Mouse (Mus musculus): ENCODE data around the gene 9530003J23Rik. TPM values are rescaled to one million over a fixed set of nuclear protein-coding genes. Genes with fewer than 3 reads are reported as not detected.

The 9530003J23Rik gene
- polyA plus RNA-seq, 1 experiment from 2014 or later, result not detected

DNA sequence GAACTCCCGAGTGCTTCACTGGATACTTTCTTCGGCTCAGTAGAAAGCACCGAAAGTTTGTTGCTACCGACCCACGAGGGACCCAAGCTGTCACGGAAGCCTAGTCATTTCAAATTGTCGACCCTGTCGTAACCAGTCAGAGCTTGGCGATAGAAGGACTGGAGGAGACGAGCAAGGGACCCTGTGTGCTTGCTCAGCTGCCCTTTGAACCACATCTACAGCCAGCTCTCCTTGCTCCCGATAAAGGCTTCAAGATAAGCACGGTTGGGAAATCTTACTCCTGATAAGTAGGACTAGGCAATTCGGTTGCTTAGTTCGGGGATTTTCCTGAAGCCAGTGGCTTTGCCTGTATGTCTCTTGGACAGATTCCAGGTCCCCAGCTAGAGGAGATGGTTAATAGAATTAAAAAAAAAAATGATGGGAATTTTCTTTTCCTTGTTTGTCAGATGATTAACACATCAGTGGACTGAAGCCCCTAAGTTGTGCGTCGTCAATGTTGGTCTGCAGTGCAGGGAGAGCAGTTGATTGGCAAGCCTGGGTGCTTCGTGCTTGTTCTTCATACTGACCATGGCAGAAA lies 35.4 kb downstream of the 9530003J23Rik start:
- no peaks in the 10 kb centered on the region for H3K27me3 ChIP-seq (replicated peaks; ENCODE audit: control insufficient read depth, insufficient read depth, low read length)
- H3K9ac ChIP-seq (ENCODE audit: low read depth, low read length), result no peak overlapping the region
- H3K4me3 ChIP-seq (ENCODE audit: low read length), result no peak overlapping the region
- no peak for ATAC-seq
- no peak overlapping the region for H3K4me2 ChIP-seq (ENCODE audit: low read length)
- 81% methylated on average over 17 of the region's 17 CpGs for WGBS
- H3K4me1 ChIP-seq (ENCODE audit: control insufficient read depth, insufficient read depth, low read depth, low read length), result no peaks in the 10 kb centered on the region
- no peak overlapping the region for H3K27ac ChIP-seq (ENCODE audit: low read depth, low read length)
- no peaks in the 10 kb centered on the region for H3K36me3 ChIP-seq (ENCODE audit: control insufficient read depth, insufficient read depth, low read length)
- H3K9me3 ChIP-seq (ENCODE audit: control insufficient read depth, low read length), result no peaks in the 10 kb centered on the region

DNA sequence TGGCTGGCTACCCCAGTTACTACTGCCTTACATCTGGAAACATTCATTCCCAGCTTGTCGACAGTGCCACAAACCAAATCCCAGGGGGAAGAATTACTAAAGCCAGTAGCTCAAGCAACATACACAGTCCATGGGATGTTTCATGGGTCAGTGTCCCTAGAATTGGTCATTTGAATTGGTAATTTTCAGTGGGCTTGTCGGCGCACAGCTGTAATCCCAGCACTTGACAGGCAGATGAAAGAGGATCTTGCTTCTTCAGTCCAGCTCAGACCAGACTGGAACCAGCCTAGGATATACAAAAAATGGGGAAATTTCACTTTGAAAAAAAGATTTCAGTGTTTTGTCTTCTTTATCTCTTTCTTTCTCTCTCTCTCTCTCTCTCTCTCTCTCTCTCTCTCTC lies 38.8 kb downstream of the 9530003J23Rik start:
- Histone ChIP-seq H3K9ac (ENCODE audit: low read depth, low read length) (no peak overlapping the region), H3K4me1 (ENCODE audit: control insufficient read depth, insufficient read depth, low read depth, low read length) (no peaks in the 10 kb centered on the region), H3K27ac (ENCODE audit: low read depth, low read length) (no peak overlapping the region), H3K36me3 (ENCODE audit: control insufficient read depth, insufficient read depth, low read length) (no peaks in the 10 kb centered on the region), H3K4me3 (ENCODE audit: low read length) (no peak overlapping the region), H3K4me2 (ENCODE audit: low read length) (no peak overlapping the region), H3K27me3 (replicated peaks; ENCODE audit: control insufficient read depth, insufficient read depth, low read length) (no peaks in the 10 kb centered on the region), H3K9me3 (ENCODE audit: control insufficient read depth, low read length) (no peaks in the 10 kb centered on the region)
- WGBS, result 42% methylated on average over 3 of the region's 3 CpGs
- ATAC-seq, result no peak

DNA sequence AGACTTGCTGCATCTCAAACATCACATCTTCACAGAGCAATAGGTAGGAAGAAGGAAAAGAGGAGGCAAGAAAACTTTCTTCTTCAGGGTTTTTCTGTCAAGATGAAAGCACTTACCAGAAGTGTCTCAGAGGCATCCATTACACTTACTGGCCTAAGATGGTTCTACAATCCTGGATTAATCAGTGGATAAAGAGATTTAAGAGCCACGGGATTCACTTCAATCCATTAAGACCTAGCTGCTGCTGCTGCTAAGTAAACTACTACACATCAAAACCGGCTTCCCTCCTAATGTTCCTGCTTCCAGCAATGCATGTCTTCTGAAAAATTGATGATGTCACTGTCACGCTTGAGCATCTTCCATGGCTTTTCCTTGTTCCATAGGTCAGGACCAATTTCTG lies 41.8 kb downstream of the 9530003J23Rik start:
- 92% methylated on average over 3 of the region's 3 CpGs for WGBS
- no peaks in the 10 kb centered on the region for H3K36me3 ChIP-seq (ENCODE audit: control insufficient read depth, insufficient read depth, low read length)
- H3K4me1 ChIP-seq (ENCODE audit: control insufficient read depth, insufficient read depth, low read depth, low read length), result no peaks in the 10 kb centered on the region
- H3K4me2 ChIP-seq (ENCODE audit: low read length), result no peak overlapping the region
- no peaks in the 10 kb centered on the region for H3K9me3 ChIP-seq (ENCODE audit: control insufficient read depth, low read length)
- ATAC-seq, result no peak
- H3K27me3 ChIP-seq (replicated peaks; ENCODE audit: control insufficient read depth, insufficient read depth, low read length), result no peaks in the 10 kb centered on the region
- H3K4me3 ChIP-seq (ENCODE audit: low read length), result no peak overlapping the region
- no peak overlapping the region for H3K27ac ChIP-seq (ENCODE audit: low read depth, low read length)
- H3K9ac ChIP-seq (ENCODE audit: low read depth, low read length), result no peak overlapping the region

GRCm38 (mm10) chr10:117195748-117196147 lies 42.8 kb downstream of the 9530003J23Rik start:
- H3K9me3 ChIP-seq (ENCODE audit: control insufficient read depth, low read length), result no peaks in the 10 kb centered on the region
- no peak overlapping the region for H3K4me3 ChIP-seq (ENCODE audit: low read length)
- no peak overlapping the region for H3K4me2 ChIP-seq (ENCODE audit: low read length)
- no peak overlapping the region for H3K27ac ChIP-seq (ENCODE audit: low read depth, low read length)
- no peak for ATAC-seq
- no peaks in the 10 kb centered on the region for H3K36me3 ChIP-seq (ENCODE audit: control insufficient read depth, insufficient read depth, low read length)
- no peaks in the 10 kb centered on the region for H3K27me3 ChIP-seq (replicated peaks; ENCODE audit: control insufficient read depth, insufficient read depth, low read length)
- H3K9ac ChIP-seq (ENCODE audit: low read depth, low read length), result no peak overlapping the region
- H3K4me1 ChIP-seq (ENCODE audit: control insufficient read depth, insufficient read depth, low read depth, low read length), result no peaks in the 10 kb centered on the region
- WGBS, result 94% methylated on average over 4 of the region's 4 CpGs

- no peak overlapping the region for H3K27ac ChIP-seq (ENCODE audit: low read depth, low read length)
- ATAC-seq, result no peak
- H3K9me3 ChIP-seq (ENCODE audit: control insufficient read depth, low read length), result no peaks in the 10 kb centered on the region
- H3K4me2 ChIP-seq (ENCODE audit: low read length), result no peak overlapping the region
- no peaks in the 10 kb centered on the region for H3K27me3 ChIP-seq (replicated peaks; ENCODE audit: control insufficient read depth, insufficient read depth, low read length)
- H3K4me3 ChIP-seq (ENCODE audit: low read length), result no peak overlapping the region
- H3K36me3 ChIP-seq (ENCODE audit: control insufficient read depth, insufficient read depth, low read length), result no peaks in the 10 kb centered on the region
- no peak overlapping the region for H3K9ac ChIP-seq (ENCODE audit: low read depth, low read length)
- WGBS, result 90% methylated on average over 12 of the region's 12 CpGs
- no peaks in the 10 kb centered on the region for H3K4me1 ChIP-seq (ENCODE audit: control insufficient read depth, insufficient read depth, low read depth, low read length)
Observed at GRCm38 (mm10) chr10:117195005-117195404, 43.5 kb downstream of the 9530003J23Rik start.

DNA sequence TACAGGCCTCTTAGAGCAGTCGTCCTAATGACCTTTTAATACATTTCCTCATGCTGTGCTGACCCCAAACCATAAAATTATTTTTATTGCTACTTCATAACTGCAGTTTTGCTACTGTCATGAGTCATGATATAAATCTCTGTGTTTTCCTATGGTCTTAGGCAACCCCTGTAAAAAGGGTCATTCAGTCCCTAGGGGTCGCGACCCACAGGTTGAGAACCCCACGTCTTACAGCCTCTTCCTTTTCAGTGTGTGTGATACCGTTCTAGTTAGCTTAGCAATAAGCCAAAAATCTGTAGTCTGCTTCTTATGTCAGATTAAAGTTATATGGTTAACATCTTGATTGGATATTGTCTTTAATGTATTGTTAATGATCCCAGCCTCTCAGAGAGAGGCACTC lies 45.1 kb downstream of the 9530003J23Rik start:
- no peaks in the 10 kb centered on the region for H3K27me3 ChIP-seq (replicated peaks; ENCODE audit: control insufficient read depth, insufficient read depth, low read length)
- H3K36me3 ChIP-seq (ENCODE audit: control insufficient read depth, insufficient read depth, low read length), result no peaks in the 10 kb centered on the region
- ATAC-seq, result no peak
- no peak overlapping the region for H3K9ac ChIP-seq (ENCODE audit: low read depth, low read length)
- 79% methylated on average over 5 of the region's 5 CpGs for WGBS
- H3K9me3 ChIP-seq (ENCODE audit: control insufficient read depth, low read length), result no peaks in the 10 kb centered on the region
- no peak overlapping the region for H3K4me3 ChIP-seq (ENCODE audit: low read length)
- H3K4me2 ChIP-seq (ENCODE audit: low read length), result no peak overlapping the region
- H3K27ac ChIP-seq (ENCODE audit: low read depth, low read length), result no peak overlapping the region
- H3K4me1 ChIP-seq (ENCODE audit: control insufficient read depth, insufficient read depth, low read depth, low read length), result no peaks in the 10 kb centered on the region

DNA sequence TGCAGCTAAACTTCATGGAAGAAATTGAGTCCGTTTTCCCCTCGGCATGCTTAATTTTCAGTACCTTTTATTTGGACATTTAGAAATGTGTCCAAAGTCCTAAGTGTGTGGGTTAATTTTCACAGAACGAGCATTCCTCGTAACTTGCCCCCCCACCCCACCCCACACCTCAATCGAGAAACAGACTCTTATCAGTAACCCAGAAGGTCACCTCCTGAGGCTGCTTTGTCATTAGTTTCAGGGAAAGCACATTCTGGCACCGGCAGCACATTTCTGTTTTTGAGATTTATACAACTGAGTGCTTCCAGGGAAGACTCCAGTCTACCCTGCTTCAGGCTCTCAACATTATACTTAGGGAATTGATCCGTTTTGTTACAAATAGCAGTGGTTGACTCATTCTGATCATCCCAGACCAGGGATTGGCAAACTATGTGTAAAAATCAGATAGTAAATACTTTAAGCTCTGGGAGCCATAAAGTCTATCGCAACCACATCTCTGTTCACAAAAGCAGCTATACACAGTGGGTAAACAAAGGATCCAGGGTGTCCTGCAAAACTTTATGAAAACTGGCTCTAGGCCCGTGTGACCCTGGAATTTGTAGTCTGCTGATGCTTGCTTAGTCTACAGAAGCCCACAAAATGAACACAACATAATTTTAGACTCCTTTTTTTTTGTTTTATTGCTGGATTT lies 53.0 kb downstream of the 9530003J23Rik start:
- no peaks in the 10 kb centered on the region for H3K27me3 ChIP-seq (replicated peaks; ENCODE audit: control insufficient read depth, insufficient read depth, low read length)
- no peaks in the 10 kb centered on the region for H3K36me3 ChIP-seq (ENCODE audit: control insufficient read depth, insufficient read depth, low read length)
- no peak overlapping the region for H3K4me3 ChIP-seq (ENCODE audit: low read length)
- ATAC-seq, result no peak
- H3K9ac ChIP-seq (ENCODE audit: low read depth, low read length), result no peak overlapping the region
- H3K9me3 ChIP-seq (ENCODE audit: control insufficient read depth, low read length), result no peaks in the 10 kb centered on the region
- H3K4me2 ChIP-seq (ENCODE audit: low read length), result no peak overlapping the region
- H3K4me1 ChIP-seq (ENCODE audit: control insufficient read depth, insufficient read depth, low read depth, low read length), result no peaks in the 10 kb centered on the region
- no peak overlapping the region for H3K27ac ChIP-seq (ENCODE audit: low read depth, low read length)
- WGBS, result 68% methylated on average over 9 of the region's 9 CpGs

Other genes starting within 250 kb of the 9530003J23Rik start
- gene Lrrc10, start 193.4 kb downstream of the 9530003J23Rik start, polyA plus RNA-seq (2015; fragmentation: Nextera tagmentation; extraction: Ambion mirVana), result not detected in 2 replicates
- gene Cct2, start 174.9 kb downstream of the 9530003J23Rik start, polyA plus RNA-seq (2015; fragmentation: Nextera tagmentation; extraction: Ambion mirVana), result 244 and 245 TPM in 2 replicates
- gene Frs2, start 90.2 kb downstream of the 9530003J23Rik start, polyA plus RNA-seq (2015; fragmentation: Nextera tagmentation; extraction: Ambion mirVana), result 16.5 and 22.1 TPM in 2 replicates
- 82.9 and 83.3 TPM in 2 replicates for gene Yeats4, start 14.2 kb downstream of the 9530003J23Rik start, polyA plus RNA-seq (2015; fragmentation: Nextera tagmentation; extraction: Ambion mirVana)
- 21.3 and 26.0 TPM in 2 replicates for gene Lyz2, start 43.6 kb upstream of the 9530003J23Rik start, polyA plus RNA-seq (2015; fragmentation: Nextera tagmentation; extraction: Ambion mirVana)
- gene Lyz1, start 54.2 kb upstream of the 9530003J23Rik start, polyA plus RNA-seq (2015; fragmentation: Nextera tagmentation; extraction: Ambion mirVana), result not detected in 2 replicates
- 111 and 128 TPM in 2 replicates for gene Cpsf6, start 141.3 kb upstream of the 9530003J23Rik start, polyA plus RNA-seq (2015; fragmentation: Nextera tagmentation; extraction: Ambion mirVana)

All from hindbrain, embryonic 16.5 days (tissue).